Mouse (Mus musculus): Measurements from ENCODE around the gene Nudcd3. TPM values are rescaled to one million over a fixed set of nuclear protein-coding genes. Genes with fewer than 3 reads are reported as not detected.

Nudcd3 gene
- 9.7 and 10.7 TPM in 2 replicates for polyA plus RNA-seq (2012; rRNA removed)

DNA sequence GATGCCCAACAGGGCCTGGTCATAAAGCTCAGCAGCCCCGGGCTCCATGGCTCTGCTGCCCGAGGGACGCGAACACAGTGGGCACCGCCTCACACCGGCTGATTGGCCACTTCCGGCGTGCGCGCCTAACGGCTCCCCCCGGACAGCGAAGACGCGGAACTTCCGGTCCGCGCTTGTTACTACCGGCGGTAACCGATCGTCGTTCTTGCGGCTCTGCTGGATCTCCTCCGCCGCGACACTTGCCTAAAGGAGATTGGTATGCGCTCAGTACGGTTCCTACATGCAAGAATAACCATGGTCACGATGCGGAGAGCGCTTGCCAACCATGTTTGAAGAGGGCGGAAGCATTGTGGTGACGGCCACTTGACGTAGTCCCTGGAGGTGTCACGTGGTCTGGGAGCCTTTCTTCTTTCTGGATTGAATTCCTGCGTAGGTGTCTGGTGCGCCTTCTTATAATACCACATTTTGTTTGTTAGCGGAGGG, at the start of gene Nudcd3:
Gene Nudcd3, minus strand, starts transcription at position 329 of the 483 bp plus-strand sequence.

GRCm38 (mm10) chr11:6230012-6230411, 29.8 kb upstream of the Nudcd3 start, which contains the start of gene Npc1l1:
Gene Npc1l1, minus strand, starts transcription at chr11:6230143.

GRCm38 (mm10) chr11:6199410-6200086, 667 bp downstream of the Nudcd3 start, which contains the start of gene A730071L15Rik:
Gene A730071L15Rik, plus strand, starts transcription at chr11:6200029.

DNA sequence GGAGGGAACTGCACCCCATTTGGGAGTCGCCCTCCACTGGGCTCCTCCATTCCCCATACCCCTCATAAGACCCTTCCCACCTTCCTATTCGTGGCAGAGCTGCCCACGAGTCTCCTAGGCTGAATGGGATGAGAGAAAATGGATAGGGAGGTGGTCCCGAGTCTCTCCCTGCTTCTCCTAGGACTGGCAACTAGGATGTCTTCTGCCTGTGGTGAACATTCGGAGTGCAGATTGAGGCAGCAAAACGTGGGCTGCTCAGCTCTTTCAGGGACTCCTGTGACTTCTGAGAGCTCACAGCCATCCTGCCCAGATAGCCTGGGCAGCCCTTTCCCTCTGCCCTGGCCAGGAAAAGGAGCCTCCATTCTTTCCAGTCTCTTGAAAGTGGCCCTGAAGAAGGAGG, 134.0 kb downstream of the Nudcd3 start, which contains the start of gene Camk2b:
Gene Camk2b, minus strand, starts transcription at position 187 of the 400 bp plus-strand sequence.

Other genes with a start within 250 kb of the Nudcd3 start
- gene Ykt6, start 244.7 kb downstream of the Nudcd3 start, polyA plus RNA-seq (2012; rRNA removed), result 17.0 and 19.3 TPM in 2 replicates
- 2.4 and 2.7 TPM in 2 replicates for gene Camk2b, start 134.1 kb downstream of the Nudcd3 start, polyA plus RNA-seq (2012; rRNA removed)
- gene A730071L15Rik, start 386 bp downstream of the Nudcd3 start, polyA plus RNA-seq (2012; rRNA removed), result 0.08 and 0.10 TPM in 2 replicates
- gene Npc1l1, start 29.7 kb upstream of the Nudcd3 start, polyA plus RNA-seq (2012; rRNA removed), result 0.02 and 0.05 TPM in 2 replicates
- gene Ddx56, start 67.4 kb upstream of the Nudcd3 start, polyA plus RNA-seq (2012; rRNA removed), result 24.9 and 26.7 TPM in 2 replicates
- 63.3 and 69.6 TPM in 2 replicates for gene Tmed4, start 74.5 kb upstream of the Nudcd3 start, polyA plus RNA-seq (2012; rRNA removed)
- 28.2 and 33.8 TPM in 2 replicates for gene Ogdh, start 91.2 kb upstream of the Nudcd3 start, polyA plus RNA-seq (2012; rRNA removed)
- gene Zmiz2, start 188.7 kb upstream of the Nudcd3 start, polyA plus RNA-seq (2012; rRNA removed), result 3.6 and 4.6 TPM in 2 replicates
- gene Ppia, start 215.0 kb upstream of the Nudcd3 start, polyA plus RNA-seq (2012; rRNA removed), result 1,736 and 1,766 TPM in 2 replicates
- 57.5 and 58.3 TPM in 2 replicates for gene H2afv, start 244.0 kb upstream of the Nudcd3 start, polyA plus RNA-seq (2012; rRNA removed)